Mouse (Mus musculus) embryonic facial prominence, embryonic 14.5 days (tissue): Measurements from ENCODE around the gene Cela3b. TPM values are rescaled to one million over a fixed set of nuclear protein-coding genes. Genes with fewer than 3 reads are reported as not detected.

Experiments
- ATAC-seq: fragments of 200-750 bp; cut with Nextera tagmentation; 2 replicates; pipeline ENCODE4 v1.8.0; 2017; ENCODE audit warnings: low read depth, moderate number of reproducible peaks, moderate TSS enrichment
- DNase-seq: peaks from one replicate; pipeline ENCODE4 v3.0.0-alpha.2; 2015; ENCODE audit warnings: low spot score
- H3K27ac ChIP-seq: fragments of 300-500 bp; sonication (generic); replicated peaks from 2 replicates; pipeline ENCODE4 v1.5.1; 2014; ENCODE audit warnings: low read depth, mild to moderate bottlenecking, low read length, moderate library complexity
- H3K27me3 ChIP-seq: fragments of 300-500 bp; sonication (generic); replicated peaks from 2 replicates; pipeline ENCODE4 v1.6.1; 2014; ENCODE audit warnings: low read length; ENCODE audit not compliant: control insufficient read depth, insufficient read depth
- H3K36me3 ChIP-seq: fragments of 300-500 bp; sonication (generic); 2 replicates; pipeline ENCODE4 v1.6.1; 2014; ENCODE audit warnings: low read length, mixed read lengths; ENCODE audit not compliant: control insufficient read depth, insufficient read depth
- H3K4me1 ChIP-seq: fragments of 300-500 bp; sonication (generic); 2 replicates; pipeline ENCODE4 v1.6.1; 2014; ENCODE audit warnings: antibody characterized with exemption, low read length; ENCODE audit not compliant: control insufficient read depth, insufficient read depth
- H3K4me2 ChIP-seq: fragments of 300-500 bp; sonication (generic); 2 replicates; pipeline ENCODE4 v1.6.1; 2014; ENCODE audit warnings: low read depth, mild to moderate bottlenecking, low read length, moderate library complexity, mixed read lengths
- H3K4me3 ChIP-seq: fragments of 300-500 bp; sonication (generic); 2 replicates; pipeline ENCODE4 v1.5.1; 2014; ENCODE audit warnings: low read depth, mild to moderate bottlenecking, low read length
- H3K9ac ChIP-seq: fragments of 300-500 bp; sonication (generic); 2 replicates; pipeline ENCODE4 v1.6.1; 2014; ENCODE audit warnings: low read depth, mild to moderate bottlenecking, low read length, moderate library complexity, mixed read lengths
- H3K9me3 ChIP-seq: fragments of 300-500 bp; sonication (generic); 2 replicates; pipeline ENCODE4 v1.6.1; 2016; ENCODE audit warnings: low read length; ENCODE audit not compliant: control insufficient read depth
- WGBS: fragments of 180-500 bp; shearing (Covaris S2); extraction: QIAGEN DNeasy Blood & Tissue Kit; methylation state at CpG from one replicate; pipeline ENCODE4 v1.1.7; 2014; 5-methylcytosine and 5-hydroxymethylcytosine counted together
- polyA plus RNA-seq: library from polyadenylated mRNA; unstranded; fragments of >200 nt; fragmentation: Nextera tagmentation; extraction: Ambion mirVana; gene quantifications from 2 replicates; pipeline ENCODE4 v1.2.1, GENCODE M21; 2014

The Cela3b gene
- polyA plus RNA-seq, result 0.30 and 0.56 TPM in 2 replicates

- no peaks in the 10 kb centered on the region for H3K27me3 ChIP-seq
- no peaks in the 10 kb centered on the region for H3K9me3 ChIP-seq
- H3K36me3 ChIP-seq, result no peaks in the 10 kb centered on the region
- no peak within 1 kb of the TSS for H3K4me2 ChIP-seq
- no peaks in the 10 kb centered on the region for H3K4me1 ChIP-seq
- no peak within 1 kb of the TSS for H3K4me3 ChIP-seq
- DNase-seq (no peak), ATAC-seq (0 out of 2 replicates have a peak, but pooled peaks have one; percentile 12)
- no peak within 1 kb of the TSS for H3K9ac ChIP-seq
- whole genome bisulfite sequencing, result 98% methylated on average over 4 of the region's 4 CpGs
- no peak within 1 kb of the TSS for H3K27ac ChIP-seq
These were observed at the start of gene Cela3b for GRCm38 (mm10) chr4:137430502-137430901. TSS of gene Cela3b (minus strand) at chr4:137430540.

DNA sequence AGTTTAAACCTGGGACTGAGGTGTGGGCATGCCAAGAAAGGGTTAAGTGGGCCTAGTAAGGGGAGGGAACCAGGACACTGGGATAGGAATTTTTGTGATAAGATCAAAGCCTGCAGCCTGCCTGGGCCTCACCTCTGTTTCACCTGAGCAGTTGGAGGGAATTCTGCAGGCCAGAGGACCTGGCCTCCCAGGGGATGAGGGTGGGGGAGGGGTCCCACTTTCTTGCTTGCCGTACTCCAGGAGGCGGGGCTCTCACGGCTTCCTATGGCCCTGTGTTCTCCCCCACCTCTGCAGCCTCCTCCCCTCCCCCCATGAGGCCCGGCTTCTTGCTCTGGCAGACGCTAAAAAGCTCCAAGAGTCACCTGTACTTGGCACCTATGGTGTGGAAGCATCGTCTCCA, 49.4 kb upstream of the Cela3b start:
- no peak overlapping the region for H3K4me3 ChIP-seq
- H3K27me3 ChIP-seq, result no peaks in the 10 kb centered on the region
- WGBS, result 9% methylated on average over 3 of the region's 6 CpGs
- no peak for DNase-seq
- H3K9me3 ChIP-seq, result no peaks in the 10 kb centered on the region
- ATAC-seq, result no peak
- H3K9ac ChIP-seq, result peak overlapping the region; percentile 19; the same call in 1 of the 2 replicates
- H3K36me3 ChIP-seq, result no peaks in the 10 kb centered on the region
- H3K4me1 ChIP-seq, result peaks cover 69% of the 10 kb centered on the region
- H3K27ac ChIP-seq, result 0 out of 2 replicates have a peak overlapping the region, but pooled peaks have one; percentile 19
- H3K4me2 ChIP-seq, result no peak overlapping the region

DNA sequence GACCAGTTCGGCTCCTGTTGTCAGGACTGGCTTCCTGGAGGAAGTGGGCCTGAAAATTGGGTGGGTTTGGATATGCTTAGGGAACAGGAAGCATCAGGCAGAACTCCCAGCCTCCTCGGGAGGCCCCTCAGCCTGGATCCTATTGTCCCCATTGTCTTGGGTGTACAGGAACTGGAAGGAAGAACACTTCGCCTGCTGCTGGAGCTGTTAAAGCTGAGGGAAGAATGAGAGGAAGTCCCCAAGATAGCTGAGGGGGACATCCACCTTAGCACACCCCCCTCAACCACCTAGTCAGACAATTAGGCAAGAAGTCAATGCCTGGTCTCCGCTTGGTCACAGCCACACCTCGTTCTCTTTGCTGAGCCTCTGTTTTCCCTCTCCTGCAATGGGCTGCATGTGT, 48.0 kb upstream of the Cela3b start:
- Histone ChIP-seq H3K9ac (no peak overlapping the region), H3K9me3 (no peaks in the 10 kb centered on the region), H3K36me3 (no peaks in the 10 kb centered on the region), H3K4me3 (no peak overlapping the region), H3K27ac (0 out of 2 replicates have a peak overlapping the region, but pooled peaks have one; percentile 15), H3K27me3 (no peaks in the 10 kb centered on the region), H3K4me2 (no peak overlapping the region), H3K4me1 (peaks cover 78% of the 10 kb centered on the region)
- ATAC-seq (no peak), DNase-seq (no peak)
- WGBS, result 57% methylated on average over 5 of the region's 5 CpGs

DNA sequence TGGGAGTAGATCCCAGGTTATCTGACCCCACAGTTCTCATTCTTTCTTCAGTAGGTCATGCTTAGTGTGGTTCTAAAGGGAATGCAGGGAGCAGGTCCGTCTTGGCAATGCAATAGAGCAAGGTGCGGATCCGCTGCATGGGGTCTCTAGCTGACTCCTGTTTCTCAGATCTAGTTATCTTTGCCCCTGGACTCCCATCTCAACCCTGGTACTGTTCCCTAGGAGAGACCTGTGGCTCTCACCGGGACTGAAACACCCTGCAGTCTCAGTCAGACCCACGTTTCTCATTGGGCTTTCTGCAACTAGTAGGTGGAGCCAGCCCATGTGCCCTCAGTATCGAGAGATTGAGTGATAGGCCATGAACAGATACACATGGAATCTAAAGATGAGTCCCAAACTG, 47.3 kb upstream of the Cela3b start:
- H3K4me2 ChIP-seq, result no peak overlapping the region
- no peak for ATAC-seq
- H3K4me3 ChIP-seq, result no peak overlapping the region
- no peak overlapping the region for H3K9ac ChIP-seq
- 56% methylated on average over 6 of the region's 6 CpGs for WGBS
- no peaks in the 10 kb centered on the region for H3K9me3 ChIP-seq
- H3K36me3 ChIP-seq, result no peaks in the 10 kb centered on the region
- peaks cover 81% of the 10 kb centered on the region for H3K4me1 ChIP-seq
- DNase-seq, result no peak
- no peaks in the 10 kb centered on the region for H3K27me3 ChIP-seq
- H3K27ac ChIP-seq, result peak overlapping the region; percentile 69; the same call in 1 of the 2 replicates

GRCm38 (mm10) chr4:137476761-137477237, 46.5 kb upstream of the Cela3b start:
- Histone ChIP-seq H3K4me3 (0 out of 2 replicates have a peak overlapping the region, but pooled peaks have one; percentile 8), H3K4me1 (peaks cover 75% of the 10 kb centered on the region), H3K27me3 (no peaks in the 10 kb centered on the region), H3K9ac (peak overlapping the region; percentile 45), H3K9me3 (no peaks in the 10 kb centered on the region), H3K4me2 (peak overlapping the region; percentile 44), H3K27ac (peak overlapping the region; percentile 69), H3K36me3 (no peaks in the 10 kb centered on the region)
- DNase-seq, result no peak
- 0 out of 2 replicates have a peak, but pooled peaks have one; percentile 7 for ATAC-seq
- WGBS, result 21% methylated on average over 17 of the region's 17 CpGs

GRCm38 (mm10) chr4:137476065-137476760, 45.9 kb upstream of the Cela3b start:
- no peaks in the 10 kb centered on the region for H3K9me3 ChIP-seq
- peak overlapping the region; percentile 44 for H3K4me2 ChIP-seq
- H3K36me3 ChIP-seq, result no peaks in the 10 kb centered on the region
- peak overlapping the region; percentile 45 for H3K9ac ChIP-seq
- no peak overlapping the region for H3K4me3 ChIP-seq
- peak; percentile 82 for DNase-seq
- ATAC-seq, result peak; percentile 67
- peaks cover 71% of the 10 kb centered on the region for H3K4me1 ChIP-seq
- WGBS, result 24% methylated on average over 10 of the region's 10 CpGs
- no peaks in the 10 kb centered on the region for H3K27me3 ChIP-seq
- H3K27ac ChIP-seq, result peak overlapping the region; percentile 69; the same call in 1 of the 2 replicates

- Histone ChIP-seq H3K4me1 (peaks cover 73% of the 10 kb centered on the region), H3K9me3 (no peaks in the 10 kb centered on the region), H3K4me2 (peak overlapping the region; percentile 44; the same call in 1 of the 2 replicates), H3K27me3 (no peaks in the 10 kb centered on the region), H3K27ac (no peak overlapping the region), H3K9ac (0 out of 2 replicates have a peak overlapping the region, but pooled peaks have one; percentile 45), H3K4me3 (no peak overlapping the region), H3K36me3 (no peaks in the 10 kb centered on the region)
- ATAC-seq, result no peak
- WGBS, result 81% methylated on average over 13 of the region's 13 CpGs
- no peak for DNase-seq
These were observed 45.1 kb upstream of the Cela3b start for GRCm38 (mm10) chr4:137475271-137476050.

DNA sequence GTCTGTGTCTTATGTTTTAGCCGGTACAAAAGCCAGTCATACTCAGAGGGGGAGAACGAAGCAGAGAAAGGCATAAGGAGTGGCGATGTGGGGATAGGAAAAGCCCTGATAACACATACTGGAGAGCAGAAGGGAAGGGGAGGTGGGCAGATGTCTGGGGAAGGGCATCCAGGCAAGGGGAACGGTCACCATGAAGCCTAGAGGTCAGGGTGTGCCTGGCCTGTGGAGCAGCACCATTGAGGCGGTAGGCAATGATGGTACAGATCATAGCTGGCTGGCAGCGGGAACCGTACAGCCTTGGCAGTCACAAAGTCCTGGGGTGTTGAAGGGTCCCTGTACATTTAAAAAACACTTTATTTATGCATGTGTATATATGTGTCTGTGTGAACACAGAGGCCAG, 44.4 kb upstream of the Cela3b start:
- 85% methylated on average over 7 of the region's 7 CpGs for WGBS
- Histone ChIP-seq H3K27ac (no peak overlapping the region), H3K36me3 (no peaks in the 10 kb centered on the region), H3K27me3 (no peaks in the 10 kb centered on the region), H3K4me2 (no peak overlapping the region), H3K9ac (no peak overlapping the region), H3K4me3 (no peak overlapping the region), H3K4me1 (peaks cover 73% of the 10 kb centered on the region), H3K9me3 (no peaks in the 10 kb centered on the region)
- DNase-seq, result no peak
- ATAC-seq, result no peak
